Mouse (Mus musculus): ENCODE measurements around the gene Prdx4.

- no peak for TF ChIP-seq CTCF (IDR thresholded peaks at IDR 0.05; ENCODE audit: insufficient read depth, low read length)
- no peak for TF ChIP-seq POLR2A (IDR thresholded peaks at IDR 0.05; ENCODE audit: borderline replicate concordance, extremely low read depth, low read depth, low read length)
Observed at GRCm38 (mm10) chrX:155280427-155281044, 60.0 kb downstream of the Prdx4 start.

Measured in lung, adult 2 months (tissue).